Mouse (Mus musculus) liver, embryonic 14 days (tissue): ENCODE data around the gene Srrd. TPM values are rescaled to one million over a fixed set of nuclear protein-coding genes. Genes with fewer than 3 reads are reported as not detected.

ENCODE experiments used
- polyA plus RNA-seq: library from polyadenylated mRNA; depleted of rRNA; stranded (reverse); fragments of >200 nt; gene quantifications from 2 replicates; pipeline ENCODE4 v1.2.3, GENCODE M21; 2012; rRNA removed

Srrd gene
- 13.6 and 16.6 TPM in 2 replicates for polyA plus RNA-seq

GRCm38 (mm10) chr5:112342463-112343204 is at the start of gene Srrd, which contains the start of gene Hps4:
Srrd (minus strand) TSS chr5:112343040.
Hps4 (plus strand) TSS chr5:112343083.

GRCm38 (mm10) chr5:112355910-112356309 is 13.1 kb upstream of the Srrd start, which contains the start of gene Gm6583:
Gm6583 (minus strand) TSS chr5:112356033.

GRCm38 (mm10) chr5:112325546-112326445 is 17.0 kb downstream of the Srrd start, which contains the start of gene Tfip11:
Tfip11 (plus strand) TSS chr5:112326358.

Other genes starting within 250 kb of the Srrd start
- gene Cryba4, start 90.5 kb downstream of the Srrd start, polyA plus RNA-seq: 0.43 and 0.47 TPM in 2 replicates
- gene Crybb1, start 87.2 kb downstream of the Srrd start, polyA plus RNA-seq: 0.07 TPM in 2 replicates
- gene Tpst2, start 66.3 kb downstream of the Srrd start, polyA plus RNA-seq: 14.4 and 16.7 TPM in 2 replicates
- 10.7 and 11.0 TPM in 2 replicates for gene Tfip11, start 16.7 kb downstream of the Srrd start, polyA plus RNA-seq
- gene Hps4, start within 50 bp of the Srrd start, polyA plus RNA-seq: 8.3 and 9.4 TPM in 2 replicates
- gene Gm6583, start 13.0 kb upstream of the Srrd start, polyA plus RNA-seq: 0.08 and 0.09 TPM in 2 replicates
- 0.13 and 0.44 TPM in 2 replicates for gene Asphd2, start 51.8 kb upstream of the Srrd start, polyA plus RNA-seq
- gene Gm6588, start 106.4 kb upstream of the Srrd start, polyA plus RNA-seq: not detected in 2 replicates
- 0.02 TPM in 2 replicates for gene Sez6l, start 234.1 kb upstream of the Srrd start, polyA plus RNA-seq